Mouse (Mus musculus) heart, embryonic 13.5 days (tissue): ENCODE measurements around the gene Hs6st3. TPM values are rescaled to one million over a fixed set of nuclear protein-coding genes. Genes with fewer than 3 reads are reported as not detected.

Source experiments
- ATAC-seq: fragments of 200-750 bp; cut with Nextera tagmentation; 2 replicates; pipeline ENCODE4 v1.8.0; 2017; ENCODE audit warnings: moderate TSS enrichment; ENCODE audit not compliant: insufficient number of reproducible peaks, low FRiP score, low TSS enrichment; ENCODE audit errors: extremely low read depth
- H3K27ac ChIP-seq: fragments of 300-500 bp; sonication (generic); replicated peaks from 2 replicates; pipeline ENCODE4 v1.5.1; 2015; ENCODE audit warnings: moderate library complexity, mild to moderate bottlenecking, inconsistent platforms
- H3K27me3 ChIP-seq: fragments of 300-500 bp; sonication (generic); replicated peaks from 2 replicates; pipeline ENCODE4 v1.6.1; 2015; ENCODE audit warnings: mild to moderate bottlenecking, inconsistent platforms
- H3K36me3 ChIP-seq: fragments of 300-500 bp; sonication (generic); 2 replicates; pipeline ENCODE4 v1.6.1; 2015; ENCODE audit warnings: mild to moderate bottlenecking, inconsistent platforms
- H3K4me1 ChIP-seq: fragments of 300-500 bp; sonication (generic); 2 replicates; pipeline ENCODE4 v1.6.1; 2015; ENCODE audit warnings: inconsistent platforms
- H3K4me2 ChIP-seq: fragments of 300-500 bp; sonication (generic); 2 replicates; pipeline ENCODE4 v1.6.1; 2015; ENCODE audit warnings: inconsistent platforms, mild to moderate bottlenecking, moderate library complexity
- H3K4me3 ChIP-seq: fragments of 300-500 bp; sonication (generic); 2 replicates; pipeline ENCODE4 v1.5.1; 2015; ENCODE audit warnings: moderate library complexity, mild to moderate bottlenecking, inconsistent platforms
- H3K9ac ChIP-seq: fragments of 300-500 bp; sonication (generic); 2 replicates; pipeline ENCODE4 v1.6.1; 2015; ENCODE audit warnings: inconsistent platforms, mild to moderate bottlenecking, moderate library complexity
- H3K9me3 ChIP-seq: fragments of 300-500 bp; sonication (generic); 2 replicates; pipeline ENCODE4 v1.6.1; 2016; ENCODE audit warnings: inconsistent platforms
- WGBS: fragments of 180-500 bp; shearing (Covaris S2); methylation state at CpG from one replicate; pipeline ENCODE4 v1.1.7; 2015; ENCODE audit warnings: mixed read lengths; 5-methylcytosine and 5-hydroxymethylcytosine counted together
- polyA plus RNA-seq: library from polyadenylated mRNA; unstranded; fragments of >200 nt; fragmentation: Nextera tagmentation; extraction: Ambion mirVana; gene quantifications from 2 replicates; pipeline ENCODE4 v1.2.1, GENCODE M21; 2015

Gene Hs6st3
- polyA plus RNA-seq, 1 experiment from 2014 or later: not detected

DNA sequence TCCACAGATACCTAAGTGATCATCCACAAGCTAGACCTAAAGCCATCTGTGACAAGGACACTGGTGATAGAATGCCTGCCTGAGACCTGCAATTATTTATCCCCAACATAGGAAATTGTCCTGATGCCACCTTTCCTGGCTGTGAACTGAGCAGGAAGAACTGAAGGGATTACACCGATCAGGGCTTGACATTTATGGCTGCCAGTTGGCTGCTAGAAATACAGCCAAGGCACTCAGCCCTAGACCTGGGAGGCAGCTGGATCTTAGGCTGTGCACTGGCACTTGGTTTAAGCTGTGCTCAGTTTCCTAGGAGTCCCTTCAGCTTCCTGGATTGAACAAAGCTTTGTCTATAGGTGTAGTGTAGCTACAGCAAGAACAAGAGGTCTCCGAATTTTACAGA lies 518.8 kb downstream of the Hs6st3 start:
- WGBS: 85% methylated on average over 2 of the region's 2 CpGs
- no peak overlapping the region for H3K27ac ChIP-seq
- H3K4me3 ChIP-seq: no peak overlapping the region
- no peaks in the 10 kb centered on the region for H3K9me3 ChIP-seq
- no peak overlapping the region for H3K4me2 ChIP-seq
- no peaks in the 10 kb centered on the region for H3K4me1 ChIP-seq
- no peaks in the 10 kb centered on the region for H3K27me3 ChIP-seq
- no peak overlapping the region for H3K9ac ChIP-seq
- ATAC-seq: no peak
- no peaks in the 10 kb centered on the region for H3K36me3 ChIP-seq

DNA sequence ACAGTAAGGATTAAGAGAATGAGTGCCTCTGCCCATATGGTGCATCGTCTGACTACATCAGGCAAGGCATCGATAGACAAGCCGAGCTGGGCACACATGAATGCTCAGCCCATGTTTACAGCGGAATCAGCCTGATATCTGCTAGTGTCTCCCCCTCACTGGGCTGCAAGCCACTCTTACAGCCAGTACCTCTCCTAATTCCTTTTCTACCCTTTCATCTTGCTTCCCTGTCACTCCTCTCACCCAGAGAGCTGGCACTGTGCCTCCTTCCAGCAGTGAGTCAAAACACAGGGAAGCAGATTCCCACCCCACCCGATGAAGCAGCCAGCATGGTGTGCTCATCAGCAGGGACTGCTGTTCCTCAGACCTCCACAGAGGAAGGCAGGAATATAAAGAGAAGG lies 527.6 kb downstream of the Hs6st3 start:
- Histone ChIP-seq H3K4me2 (no peak overlapping the region), H3K27ac (no peak overlapping the region), H3K36me3 (no peaks in the 10 kb centered on the region), H3K9ac (no peak overlapping the region), H3K4me1 (no peaks in the 10 kb centered on the region), H3K27me3 (no peaks in the 10 kb centered on the region), H3K4me3 (no peak overlapping the region), H3K9me3 (no peaks in the 10 kb centered on the region)
- WGBS: 59% methylated on average over 5 of the region's 5 CpGs
- ATAC-seq: no peak

DNA sequence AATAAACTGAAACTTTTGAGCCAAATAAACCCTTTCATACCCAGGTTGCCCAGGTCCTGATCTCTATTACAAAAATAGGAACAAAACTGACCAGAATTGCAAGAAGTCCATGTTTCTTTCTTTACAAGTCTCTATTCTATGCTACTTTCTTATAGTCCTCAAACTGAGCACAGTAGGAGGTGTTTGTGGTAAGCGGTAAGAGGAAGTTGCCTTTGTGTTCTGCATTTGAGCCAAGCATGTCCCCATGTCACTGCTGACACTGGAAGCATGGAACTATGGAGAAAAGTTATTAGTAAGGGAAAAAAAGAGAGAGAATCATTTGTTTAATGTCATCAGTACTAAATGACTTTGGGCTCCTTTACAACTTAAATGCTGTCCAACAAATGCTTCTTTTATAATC lies 529.3 kb downstream of the Hs6st3 start:
- Histone ChIP-seq H3K36me3 (no peaks in the 10 kb centered on the region), H3K4me2 (no peak overlapping the region), H3K9me3 (no peaks in the 10 kb centered on the region), H3K27ac (no peak overlapping the region), H3K9ac (no peak overlapping the region), H3K27me3 (no peaks in the 10 kb centered on the region), H3K4me3 (no peak overlapping the region), H3K4me1 (no peaks in the 10 kb centered on the region)
- ATAC-seq: no peak
- 88% methylated on average over 1 of the region's 1 CpGs for WGBS

DNA sequence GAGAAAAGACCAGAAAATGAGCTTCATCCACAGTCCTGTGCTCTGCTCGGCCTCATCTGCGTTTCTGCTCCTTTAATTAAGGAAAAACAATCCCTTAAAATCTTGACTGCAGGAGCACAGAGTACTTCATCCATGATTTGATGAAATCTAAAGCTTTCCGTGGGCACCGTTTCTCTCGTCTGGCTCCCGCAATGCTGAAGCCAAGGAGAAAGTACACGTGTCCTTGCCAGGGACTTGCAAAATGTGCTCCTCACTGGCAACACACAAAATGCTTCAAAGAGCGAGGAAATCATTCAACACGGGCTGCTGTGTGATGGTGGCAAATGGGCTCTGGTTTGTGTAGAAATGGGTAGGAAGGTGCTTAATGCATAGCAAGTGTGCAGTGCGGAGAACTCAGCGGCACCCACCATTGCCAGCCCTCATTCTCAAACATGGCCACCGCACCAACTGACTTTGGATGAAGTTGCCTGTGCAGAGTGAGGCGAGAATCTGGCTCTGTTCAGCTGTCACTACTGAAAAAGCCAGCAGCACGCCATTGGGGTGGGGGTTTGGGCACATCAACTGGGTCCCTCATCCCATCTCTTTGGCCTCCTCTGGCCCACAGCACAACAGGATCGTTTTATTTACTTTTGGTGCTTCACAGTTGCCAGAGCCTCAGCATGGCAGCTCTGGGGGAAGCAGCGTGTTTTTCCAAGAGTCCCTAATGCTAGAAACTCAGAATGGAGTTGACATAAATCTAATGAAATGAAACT lies 532.9 kb downstream of the Hs6st3 start:
- Histone ChIP-seq H3K27me3 (no peaks in the 10 kb centered on the region), H3K36me3 (no peaks in the 10 kb centered on the region), H3K4me3 (no peak overlapping the region), H3K4me1 (no peaks in the 10 kb centered on the region), H3K9me3 (no peaks in the 10 kb centered on the region), H3K9ac (no peak overlapping the region), H3K4me2 (no peak overlapping the region), H3K27ac (no peak overlapping the region)
- 81% methylated on average over 16 of the region's 16 CpGs for WGBS
- ATAC-seq: no peak

DNA sequence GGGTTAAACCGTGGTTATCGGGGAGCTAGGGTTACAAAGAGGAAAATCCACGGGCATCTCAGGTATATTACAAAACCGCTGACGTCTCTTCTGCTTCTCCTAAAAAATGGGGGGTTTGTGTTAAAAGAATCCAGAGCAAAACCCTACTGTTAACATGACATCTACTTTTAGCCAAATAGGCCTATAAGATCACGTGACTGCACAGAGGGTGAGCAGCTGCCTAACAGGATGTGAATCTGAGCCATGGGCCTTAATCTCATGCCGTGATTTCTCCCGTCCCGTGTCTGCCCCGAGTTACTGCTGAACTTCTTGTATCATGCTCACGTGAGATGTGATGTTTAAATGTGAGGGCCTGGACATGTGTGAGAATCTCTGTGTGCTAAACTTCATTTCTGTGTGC lies 540.4 kb downstream of the Hs6st3 start:
- H3K4me3 ChIP-seq: no peak overlapping the region
- H3K4me1 ChIP-seq: no peaks in the 10 kb centered on the region
- H3K9ac ChIP-seq: no peak overlapping the region
- 81% methylated on average over 11 of the region's 11 CpGs for WGBS
- no peak overlapping the region for H3K4me2 ChIP-seq
- no peak overlapping the region for H3K27ac ChIP-seq
- no peaks in the 10 kb centered on the region for H3K36me3 ChIP-seq
- no peaks in the 10 kb centered on the region; the same call in 1 of the 2 replicates for H3K27me3 ChIP-seq
- no peak for ATAC-seq
- no peaks in the 10 kb centered on the region for H3K9me3 ChIP-seq

DNA sequence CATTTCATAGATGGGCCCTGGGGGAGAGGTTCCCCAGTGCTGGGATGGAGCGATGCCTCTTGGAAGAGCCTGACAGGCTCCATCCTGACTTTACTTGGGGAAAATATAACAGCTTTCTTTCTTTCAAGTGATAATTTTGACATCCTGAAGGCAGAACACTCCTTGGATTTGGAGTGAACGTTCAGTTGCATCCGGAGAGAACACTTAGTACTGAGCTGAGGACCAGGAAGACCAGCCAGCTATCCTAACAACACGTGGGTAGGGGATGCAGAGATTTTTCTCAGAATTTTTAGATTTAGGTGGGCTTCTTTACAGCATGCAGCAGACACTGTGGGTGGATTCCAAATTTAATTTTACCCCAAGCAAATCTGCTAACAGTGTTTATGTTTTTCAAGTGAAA lies 541.9 kb downstream of the Hs6st3 start:
- H3K27ac ChIP-seq: no peak overlapping the region

DNA sequence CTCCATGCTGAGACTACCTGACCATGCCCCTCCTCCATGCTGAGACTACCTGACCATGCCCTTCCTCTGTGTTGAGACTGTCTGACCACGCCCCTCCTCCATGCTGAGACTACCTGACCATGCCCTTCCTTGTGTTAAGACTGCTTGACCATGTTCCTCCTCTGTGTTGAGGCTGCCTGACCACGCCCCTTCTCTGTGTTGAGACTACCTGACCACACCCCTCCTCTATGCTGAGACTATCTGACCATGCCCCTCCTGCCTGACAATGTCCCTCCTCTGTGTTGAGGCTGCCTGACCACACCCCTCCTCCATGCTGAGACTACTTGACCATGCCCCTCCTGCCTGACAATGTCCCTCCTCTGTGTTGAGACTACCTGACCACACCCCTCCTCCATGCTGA lies 549.7 kb downstream of the Hs6st3 start:
- 67% methylated on average over 2 of the region's 2 CpGs for WGBS
- no peak for ATAC-seq
- H3K4me1 ChIP-seq: no peaks in the 10 kb centered on the region
- H3K9ac ChIP-seq: no peak overlapping the region
- no peak overlapping the region for H3K4me3 ChIP-seq
- no peaks in the 10 kb centered on the region for H3K9me3 ChIP-seq
- no peaks in the 10 kb centered on the region; the same call in 1 of the 2 replicates for H3K27me3 ChIP-seq
- H3K36me3 ChIP-seq: no peaks in the 10 kb centered on the region
- H3K27ac ChIP-seq: no peak overlapping the region
- H3K4me2 ChIP-seq: no peak overlapping the region

More for the DNA sequence above, 541.9 kb downstream of the Hs6st3 start:
- ATAC-seq: no peak
- Histone ChIP-seq H3K9ac (no peak overlapping the region), H3K9me3 (no peaks in the 10 kb centered on the region), H3K4me1 (no peaks in the 10 kb centered on the region), H3K4me3 (no peak overlapping the region), H3K27me3 (no peaks in the 10 kb centered on the region; the same call in 1 of the 2 replicates), H3K4me2 (no peak overlapping the region), H3K36me3 (no peaks in the 10 kb centered on the region)
- 75% methylated on average over 4 of the region's 4 CpGs for WGBS

DNA sequence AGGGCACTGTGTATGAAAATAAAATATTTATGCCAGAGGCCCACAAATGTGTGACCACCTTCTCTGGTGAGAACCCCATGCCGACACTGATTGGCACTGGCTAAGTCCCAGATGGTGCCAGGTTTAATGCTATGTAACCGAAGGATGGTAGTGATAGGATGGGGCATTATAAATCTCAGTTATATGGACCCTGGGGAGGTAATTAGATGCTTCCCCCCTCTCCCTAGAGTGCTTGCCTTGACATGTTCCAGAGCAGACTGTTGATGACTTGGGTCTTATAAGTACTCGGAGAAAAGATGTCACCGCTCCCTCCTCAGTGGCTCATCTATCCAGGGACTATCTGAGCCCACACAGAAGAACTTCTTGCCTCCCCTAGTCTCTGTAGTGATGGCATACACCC lies 561.8 kb downstream of the Hs6st3 start:
- no peak for ATAC-seq
- WGBS: 91% methylated on average over 4 of the region's 4 CpGs

DNA sequence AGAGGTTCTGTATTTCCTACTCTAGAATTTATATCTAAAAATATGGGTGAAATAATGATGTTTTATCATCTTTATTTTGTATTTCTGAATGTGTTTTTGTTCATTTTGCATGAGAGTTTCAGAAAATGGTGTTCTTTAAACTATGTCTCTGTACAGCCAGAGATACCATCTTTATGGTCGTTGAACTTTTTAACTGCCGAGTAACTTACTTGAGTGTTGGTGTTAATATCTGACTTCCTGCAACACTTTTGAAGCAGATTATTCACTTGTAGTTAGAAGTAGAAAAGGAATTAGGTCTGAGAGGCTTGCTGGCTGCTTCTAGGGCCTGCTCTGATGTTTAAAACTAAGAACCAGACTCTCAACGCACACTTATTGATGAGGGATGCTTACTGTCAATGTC lies 576.6 kb downstream of the Hs6st3 start:
- Histone ChIP-seq H3K27ac (no peak overlapping the region), H3K4me1 (no peaks in the 10 kb centered on the region), H3K27me3 (no peaks in the 10 kb centered on the region), H3K4me2 (no peak overlapping the region), H3K9ac (no peak overlapping the region), H3K36me3 (no peaks in the 10 kb centered on the region), H3K4me3 (no peak overlapping the region), H3K9me3 (no peaks in the 10 kb centered on the region)
- 64% methylated on average over 3 of the region's 3 CpGs for WGBS
- ATAC-seq: no peak

More for the DNA sequence above, 561.8 kb downstream of the Hs6st3 start:
- Histone ChIP-seq H3K27ac (no peak overlapping the region), H3K9ac (no peak overlapping the region), H3K4me1 (no peaks in the 10 kb centered on the region), H3K4me2 (no peak overlapping the region), H3K9me3 (no peaks in the 10 kb centered on the region), H3K36me3 (no peaks in the 10 kb centered on the region), H3K4me3 (no peak overlapping the region), H3K27me3 (no peaks in the 10 kb centered on the region)

DNA sequence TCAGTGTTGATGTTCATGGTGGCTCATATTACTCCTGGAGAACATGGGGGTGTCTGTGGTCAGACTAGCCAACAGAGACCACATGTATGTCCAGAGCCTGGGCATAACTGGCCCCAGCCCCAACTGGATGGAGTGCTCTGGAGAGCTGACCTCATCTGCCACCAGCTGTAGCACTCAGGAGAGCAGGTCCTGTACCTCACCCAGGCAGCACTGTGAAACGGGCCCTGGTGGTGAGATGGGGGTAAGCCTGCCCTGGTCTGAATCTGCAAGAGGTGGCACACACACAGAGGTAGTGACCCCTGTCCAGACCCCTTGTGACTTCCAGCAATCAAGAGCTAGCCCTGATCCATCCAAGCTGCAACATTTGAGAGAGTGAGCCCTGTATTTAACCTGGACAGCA lies 579.2 kb downstream of the Hs6st3 start:
- H3K4me3 ChIP-seq: no peak overlapping the region
- no peak for ATAC-seq
- no peaks in the 10 kb centered on the region for H3K27me3 ChIP-seq
- H3K4me2 ChIP-seq: no peak overlapping the region
- 63% methylated on average over 1 of the region's 1 CpGs for WGBS
- no peak overlapping the region for H3K9ac ChIP-seq
- no peaks in the 10 kb centered on the region for H3K36me3 ChIP-seq
- no peaks in the 10 kb centered on the region for H3K4me1 ChIP-seq
- no peaks in the 10 kb centered on the region for H3K9me3 ChIP-seq
- H3K27ac ChIP-seq: no peak overlapping the region

DNA sequence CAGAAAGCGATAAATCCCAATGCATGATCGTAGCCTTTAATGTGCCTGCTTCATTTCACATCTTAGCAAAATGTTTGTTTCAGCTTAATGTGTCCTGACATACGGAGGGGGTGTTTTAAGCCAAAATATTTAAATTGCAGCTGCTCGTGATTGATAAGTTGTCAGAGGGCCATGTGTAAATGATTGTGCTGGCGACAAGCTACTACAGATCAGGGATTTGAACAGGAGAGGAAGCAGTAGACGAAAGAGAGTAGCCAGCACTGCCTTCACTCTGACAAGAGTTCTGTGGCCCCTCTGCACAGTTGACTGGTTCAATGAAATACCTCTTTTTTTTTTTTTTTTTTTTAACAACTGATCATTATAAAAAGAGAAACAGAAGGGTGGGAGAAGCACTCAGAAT lies 587.0 kb downstream of the Hs6st3 start:
- H3K9me3 ChIP-seq: no peaks in the 10 kb centered on the region
- H3K4me2 ChIP-seq: no peak overlapping the region
- no peak overlapping the region for H3K9ac ChIP-seq
- H3K27me3 ChIP-seq: no peaks in the 10 kb centered on the region
- no peak overlapping the region for H3K4me3 ChIP-seq
- H3K27ac ChIP-seq: no peak overlapping the region
- WGBS: 70% methylated on average over 6 of the region's 6 CpGs
- H3K4me1 ChIP-seq: no peaks in the 10 kb centered on the region
- no peaks in the 10 kb centered on the region for H3K36me3 ChIP-seq
- ATAC-seq: no peak

DNA sequence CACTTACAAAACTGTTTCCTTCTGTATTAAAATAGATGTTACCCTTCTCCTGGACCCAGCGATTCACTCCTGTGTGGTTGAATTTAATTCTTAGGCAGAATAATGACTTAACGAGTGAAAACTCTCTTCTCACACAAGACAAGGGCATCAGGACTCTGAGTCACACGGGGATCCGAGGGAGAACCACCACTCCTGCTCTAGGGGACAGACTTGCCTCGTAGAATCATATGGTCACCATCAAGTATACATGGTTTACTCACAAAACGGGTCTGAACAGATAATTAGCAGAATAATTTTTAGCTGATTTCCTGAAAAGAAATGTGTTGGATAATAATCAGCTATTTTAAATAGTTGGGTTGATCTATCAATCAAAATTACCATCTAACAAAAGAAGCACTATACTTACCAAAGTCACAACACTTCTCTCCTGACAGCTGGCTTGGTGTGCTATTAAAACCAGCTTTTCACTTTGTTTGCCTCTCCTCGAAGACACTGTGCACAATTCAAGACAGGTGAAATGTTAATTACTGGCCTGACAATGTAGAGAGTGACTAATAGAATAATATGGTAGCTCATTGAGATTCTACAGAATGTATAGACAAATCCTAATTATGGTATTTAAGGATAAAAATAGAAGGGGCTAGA lies 593.4 kb downstream of the Hs6st3 start:
- no peaks in the 10 kb centered on the region for H3K27me3 ChIP-seq
- no peak for ATAC-seq
- H3K9ac ChIP-seq: no peak overlapping the region
- no peaks in the 10 kb centered on the region for H3K9me3 ChIP-seq
- 72% methylated on average over 7 of the region's 7 CpGs for WGBS
- H3K4me1 ChIP-seq: no peaks in the 10 kb centered on the region
- no peak overlapping the region for H3K27ac ChIP-seq
- H3K36me3 ChIP-seq: no peaks in the 10 kb centered on the region
- no peak overlapping the region for H3K4me2 ChIP-seq
- no peak overlapping the region for H3K4me3 ChIP-seq
